Mouse (Mus musculus) MEL (cell line): Measurements from ENCODE around the gene Capn3.

Experiments
- GABPA ChIP-seq: IDR thresholded peaks from 2 replicates; pipeline ENCODE4 v1.6.1; 2012; ENCODE audit warnings: low read depth, mild to moderate bottlenecking, inconsistent platforms, low read length, improper control_type of control experiment, moderate library complexity
- NELFE ChIP-seq: IDR thresholded peaks from 2 replicates; pipeline ENCODE4 v1.6.1; 2011; ENCODE audit warnings: low read depth, low read length, improper control_type of control experiment
- POLR2A ChIP-seq, 2 experiments: IDR thresholded peaks; 2 replicates each; pipeline ENCODE4 v1.6.1; 2011 to 2012; ENCODE audit warnings: low read length in 2 of 2, mild to moderate bottlenecking in 2 of 2, control low read depth in 1 of 2, improper control_type of control experiment in 1 of 2, low read depth in 1 of 2, moderate library complexity in 1 of 2; ENCODE audit not compliant: control insufficient read depth in 1 of 2, insufficient read depth in 1 of 2, poor library complexity in 1 of 2
- USF1 ChIP-seq: IDR thresholded peaks from 2 replicates; pipeline ENCODE4 v1.6.1; 2014; ENCODE audit warnings: low read depth, mild to moderate bottlenecking, inconsistent platforms, low read length, improper control_type of control experiment, moderate library complexity

- TF ChIP-seq NELFE = no peak
- TF ChIP-seq POLR2A (IDR thresholded peaks at IDR 0.05; ENCODE audit: control insufficient read depth in 1 of 2, insufficient read depth in 1 of 2, low read depth in 1 of 2, low read length in 2 of 2, poor library complexity in 1 of 2) = no peak
- TF ChIP-seq USF1 = no peak
- TF ChIP-seq GABPA = no peak
Measured at GRCm38 (mm10) chr2:120465397-120465785, 9.6 kb downstream of the Capn3 start.
